Comparison of ENCODE assay signal across 35 mouse cellular contexts in genomic region chr6:125244551-125244950, GRCm38 (mm10). TPM values are rescaled to one million over a fixed set of nuclear protein-coding genes. Genes with fewer than 3 reads are reported as not detected.
DNase-seq lines count a peak whose midpoint lies in the region; ATAC-seq and TF ChIP-seq lines count a peak whose summit lies in the region.
"Had no signal": no experiment of that assay in that cellular context is flagged by ENCODE, and none has a peak within 500 bp of the region (broad histone marks: within the 10 kb centered on the region; RNA-seq: fewer than 3 reads in every experiment).

No protein-coding gene starts in this region.

- no peak overlapping the region for H3K4me2 ChIP-seq in lung, postnatal 0 days (replicated peaks; ENCODE audit: low read depth, low read length)
- H3K4me2 ChIP-seq: embryonic facial prominence, embryonic 15.5 days; forebrain, embryonic 12.5 days; hindbrain, embryonic 15.5 days; limb, embryonic 15.5 days; liver, embryonic 15.5 days; lung, embryonic 15.5 days; neural tube, embryonic 13.5 days; stomach, embryonic 15.5 days had no signal

- no peak overlapping the region for H3K9ac ChIP-seq in lung, postnatal 0 days (replicated peaks; ENCODE audit: low read depth)
- H3K9ac ChIP-seq: embryonic facial prominence, embryonic 15.5 days; forebrain, embryonic 12.5 days; forebrain, postnatal 0 days; hindbrain, embryonic 15.5 days; limb, embryonic 15.5 days; liver, embryonic 15.5 days; lung, embryonic 15.5 days; neural tube, embryonic 13.5 days; stomach, embryonic 15.5 days had no signal

- no peaks in the 10 kb centered on the region for H3K36me3 ChIP-seq in lung, postnatal 0 days (ENCODE audit: insufficient read depth, low read length)
- H3K36me3 ChIP-seq: embryonic facial prominence, embryonic 10.5 days; embryonic facial prominence, embryonic 15.5 days; forebrain, embryonic 12.5 days; hindbrain, embryonic 10.5 days; hindbrain, embryonic 15.5 days; limb, embryonic 10.5 days; limb, embryonic 15.5 days; liver, embryonic 15.5 days; lung, embryonic 15.5 days; neural tube, embryonic 13.5 days; stomach, embryonic 15.5 days had no signal

- H3K4me3 ChIP-seq in lung, postnatal 0 days (ENCODE audit: low read depth, low read length), result no peak overlapping the region
- H3K4me3 ChIP-seq: embryonic facial prominence, embryonic 10.5 days; embryonic facial prominence, embryonic 15.5 days; forebrain, embryonic 12.5 days; heart, adult 2 months; hindbrain, embryonic 10.5 days; hindbrain, embryonic 15.5 days; limb, embryonic 10.5 days; limb, embryonic 15.5 days; liver, embryonic 15.5 days; lung, embryonic 15.5 days; neural tube, embryonic 13.5 days; stomach, embryonic 15.5 days had no signal

- no peak for TF ChIP-seq CTCF in lung, postnatal 0 days (IDR thresholded peaks at IDR 0.05)

- no peaks in the 10 kb centered on the region for H3K4me1 ChIP-seq in lung, postnatal 0 days (ENCODE audit: insufficient read depth, low read depth, low read length)
- H3K4me1 ChIP-seq: embryonic facial prominence, embryonic 15.5 days; forebrain, embryonic 12.5 days; hindbrain, embryonic 10.5 days; hindbrain, embryonic 15.5 days; limb, embryonic 10.5 days; limb, embryonic 15.5 days; liver, embryonic 15.5 days; lung, embryonic 15.5 days; neural tube, embryonic 13.5 days; stomach, embryonic 15.5 days had no signal

- no peak overlapping the region for H3K27ac ChIP-seq in lung, postnatal 0 days (ENCODE audit: low read length)
- H3K27ac ChIP-seq: embryonic facial prominence, embryonic 10.5 days; embryonic facial prominence, embryonic 15.5 days; forebrain, embryonic 12.5 days; heart, adult 2 months; hindbrain, embryonic 10.5 days; hindbrain, embryonic 15.5 days; limb, embryonic 10.5 days; limb, embryonic 15.5 days; liver, embryonic 15.5 days; lung, embryonic 15.5 days; neural tube, embryonic 13.5 days; stomach, embryonic 15.5 days had no signal

- DNase-seq in CD4-positive, CD25-positive, alpha-beta regulatory T cell, adult 2 months (ENCODE audit: low read depth, low spot score), result peak; percentile 57
- peak; percentile 48 for DNase-seq in T-cell, adult 2 months (ENCODE audit: low spot score)
- DNase-seq in naive thymus-derived CD4-positive, alpha-beta T cell, adult 2 months (ENCODE audit: low read depth), result peak; percentile 60
- peak; percentile 67 to 76 for DNase-seq in thymus, postnatal 10 days (ENCODE audit: low spot score in 2 of 2)
- DNase-seq in right cerebral cortex, adult 2 months (ENCODE audit: low spot score in 2 of 2), result no peak
- no peak for DNase-seq in cerebellum, adult 18-20 months
- DNase-seq in lung, postnatal 0 days (ENCODE audit: low spot score), result no peak
- DNase-seq in lung, postnatal 4 days, result no peak
- DNase-seq: adrenal gland, postnatal 14 days; cerebellum, adult 11-12 months; cerebellum, postnatal 10 days; forebrain, postnatal 0 days; heart, adult 2 months; heart, postnatal 14 days; kidney, adult 9 months; kidney, postnatal 10 days; layer of hippocampus, adult 9-11 months; lung, postnatal 36 days; right cerebral cortex, postnatal 25 days had no signal

- ATAC-seq in lung, postnatal 0 days, result no peak
- ATAC-seq: forebrain, postnatal 0 days; intestine, embryonic 16.5 days; midbrain, embryonic 16.5 days had no signal

- H3K27me3 ChIP-seq in lung, postnatal 0 days (replicated peaks; ENCODE audit: insufficient read depth, low read length), result no peaks in the 10 kb centered on the region
- H3K27me3 ChIP-seq: CH12.LX; embryonic facial prominence, embryonic 15.5 days; forebrain, embryonic 12.5 days; hindbrain, embryonic 15.5 days; limb, embryonic 15.5 days; liver, embryonic 15.5 days; lung, embryonic 15.5 days; neural tube, embryonic 13.5 days; stomach, embryonic 15.5 days had no signal

- WGBS in lung, postnatal 0 days, result 6% methylated on average over 1 of the region's 1 CpGs

- H3K9me3 ChIP-seq in lung, postnatal 0 days (ENCODE audit: low read length), result no peaks in the 10 kb centered on the region
- H3K9me3 ChIP-seq: embryonic facial prominence, embryonic 10.5 days; embryonic facial prominence, embryonic 15.5 days; forebrain, embryonic 12.5 days; hindbrain, embryonic 10.5 days; hindbrain, embryonic 15.5 days; limb, embryonic 10.5 days; limb, embryonic 15.5 days; liver, embryonic 15.5 days; lung, embryonic 15.5 days; neural tube, embryonic 13.5 days; stomach, embryonic 15.5 days had no signal

- TF ChIP-seq EP300 in lung, postnatal 0 days (IDR thresholded peaks at IDR 0.05), result no peak

RNA-seq across cellular contexts. Expression of gene Cd27, which starts 7.7 kb away (rescaled TPM):
- 2.4 and 3.0 TPM in 2 replicates for polyA plus RNA-seq in lung, postnatal 0 days (2015; fragmentation: Nextera tagmentation; extraction: Ambion mirVana)
- polyA plus RNA-seq: cortical plate, adult 2 months had no signal

RNA-seq across cellular contexts. Expression of gene Tapbpl, which starts 12.9 kb away (rescaled TPM):
- 14.2 and 16.9 TPM in 2 replicates for polyA plus RNA-seq in lung, postnatal 0 days (2015; fragmentation: Nextera tagmentation; extraction: Ambion mirVana)

RNA-seq across cellular contexts. Expression of gene Vamp1, which starts 29.2 kb away (rescaled TPM):
- 3.0 and 3.5 TPM in 2 replicates for polyA plus RNA-seq in lung, postnatal 0 days (2015; fragmentation: Nextera tagmentation; extraction: Ambion mirVana)

RNA-seq across cellular contexts. Expression of gene Tuba3a, which starts 41.3 kb away (rescaled TPM):
- not detected in 2 replicates for polyA plus RNA-seq in lung, postnatal 0 days (2015; fragmentation: Nextera tagmentation; extraction: Ambion mirVana)
- polyA plus RNA-seq: cortical plate, adult 2 months; forebrain, embryonic 12.5 days; forebrain, postnatal 0 days; heart, embryonic 14.5 days; hindbrain, embryonic 10.5 days; hindbrain, embryonic 15.5 days; limb, embryonic 15.5 days; liver, embryonic 15.5 days; midbrain, embryonic 16.5 days; neural tube, embryonic 13.5 days had no signal

RNA-seq across cellular contexts. Expression of gene Mrpl51, which starts 53.0 kb away (rescaled TPM):
- polyA plus RNA-seq in lung, postnatal 0 days (2015; fragmentation: Nextera tagmentation; extraction: Ambion mirVana), result 151 and 154 TPM in 2 replicates

Comparison
In these comparisons a context has a peak if more than half of its experiments do, and no peak if none do; other contexts are left out.
1. DNase-seq: peak in CD4-positive, CD25-positive, alpha-beta regulatory T cell, adult 2 months (single experiment), T-cell, adult 2 months (single experiment), naive thymus-derived CD4-positive, alpha-beta T cell, adult 2 months (single experiment) and thymus, postnatal 10 days (2 of 2); none in right cerebral cortex, adult 2 months (0 of 2), cerebellum, adult 18-20 months (0 of 2), lung, postnatal 0 days (single experiment) and lung, postnatal 4 days (0 of 2).